12 mouse cellular contexts compared by ENCODE assay signal in genomic region chr8:11250149-11250548, GRCm38 (mm10).
DNase-seq lines count a peak whose midpoint lies in the region; ATAC-seq and TF ChIP-seq lines count a peak whose summit lies in the region.
"Had no signal": no experiment of that assay in that cellular context is flagged by ENCODE, and none has a peak within 500 bp of the region (broad histone marks: within the 10 kb centered on the region; RNA-seq: fewer than 3 reads in every experiment).

No protein-coding gene starts in this region.

- no peak for DNase-seq in kidney, adult 9 months
- DNase-seq in midbrain, postnatal 0 days (ENCODE audit: low spot score), result peak; percentile 29
- DNase-seq in midbrain, embryonic 14.5 days, result no peak
- peak; percentile 38 to 51 for DNase-seq in heart, postnatal 10 days
- no peak for DNase-seq in frontal cortex, postnatal 10 days (ENCODE audit: low spot score in 2 of 2)
- DNase-seq in adrenal gland, adult 8-10 months, result no peak
- DNase-seq: spleen, adult 18-20 months; thymus, postnatal 36 days had no signal

- intact Hi-C loops in heart, postnatal 10 days (cut with DNase I), result no loop called here

- no peaks in the 10 kb centered on the region for H3K27me3 ChIP-seq in kidney, embryonic 15.5 days
- H3K27me3 ChIP-seq in midbrain, postnatal 0 days (ENCODE audit: insufficient read depth, low read length), result no peaks in the 10 kb centered on the region
- H3K27me3 ChIP-seq in midbrain, embryonic 14.5 days (ENCODE audit: control insufficient read depth, insufficient read depth, low read length), result no peaks in the 10 kb centered on the region
- H3K27me3 ChIP-seq: neural tube, embryonic 12.5 days had no signal

- H3K4me3 ChIP-seq in kidney, embryonic 15.5 days (replicated peaks), result no peak overlapping the region
- no peak overlapping the region for H3K4me3 ChIP-seq in midbrain, postnatal 0 days (ENCODE audit: low read depth, low read length)
- no peak overlapping the region for H3K4me3 ChIP-seq in midbrain, embryonic 14.5 days (replicated peaks; ENCODE audit: low read depth, low read length)
- H3K4me3 ChIP-seq: neural tube, embryonic 12.5 days had no signal

- no peaks in the 10 kb centered on the region for H3K9me3 ChIP-seq in kidney, embryonic 15.5 days (replicated peaks)
- no peaks in the 10 kb centered on the region for H3K9me3 ChIP-seq in midbrain, postnatal 0 days (ENCODE audit: low read length)
- no peaks in the 10 kb centered on the region for H3K9me3 ChIP-seq in midbrain, embryonic 14.5 days (ENCODE audit: control insufficient read depth, low read length)
- H3K9me3 ChIP-seq: neural tube, embryonic 12.5 days had no signal

- 68% methylated on average over 8 of the region's 8 CpGs for WGBS in kidney, embryonic 15.5 days
- 76% methylated on average over 8 of the region's 8 CpGs for WGBS in midbrain, postnatal 0 days
- 82% methylated on average over 8 of the region's 8 CpGs for WGBS in midbrain, embryonic 14.5 days

- H3K9ac ChIP-seq in kidney, embryonic 15.5 days, result no peak overlapping the region
- no peak overlapping the region for H3K9ac ChIP-seq in midbrain, postnatal 0 days (replicated peaks; ENCODE audit: low read length, poor library complexity, severe bottlenecking)
- no peak overlapping the region for H3K9ac ChIP-seq in midbrain, embryonic 14.5 days (replicated peaks; ENCODE audit: low read length)
- H3K9ac ChIP-seq: liver, embryonic 14.5 days; neural tube, embryonic 12.5 days had no signal

- H3K4me1 ChIP-seq in kidney, embryonic 15.5 days, result peaks cover 74% of the 10 kb centered on the region
- 0 out of 2 replicates have a peak, but pooled peaks cover 4% of the 10 kb centered on the region for H3K4me1 ChIP-seq in midbrain, postnatal 0 days (ENCODE audit: insufficient read depth, low read length)
- no peaks in the 10 kb centered on the region for H3K4me1 ChIP-seq in midbrain, embryonic 14.5 days (ENCODE audit: control insufficient read depth, insufficient read depth, low read length)
- H3K4me1 ChIP-seq: neural tube, embryonic 12.5 days had no signal

- TF ChIP-seq CTCF in midbrain, postnatal 0 days (IDR thresholded peaks at IDR 0.05), result no peak

- H3K36me3 ChIP-seq in kidney, embryonic 15.5 days, result peaks cover 23% of the 10 kb centered on the region
- H3K36me3 ChIP-seq in midbrain, postnatal 0 days (ENCODE audit: insufficient read depth, low read length), result no peaks in the 10 kb centered on the region
- no peaks in the 10 kb centered on the region for H3K36me3 ChIP-seq in midbrain, embryonic 14.5 days (ENCODE audit: control insufficient read depth, insufficient read depth, low read length)
- H3K36me3 ChIP-seq: neural tube, embryonic 12.5 days had no signal

- H3K27ac ChIP-seq in kidney, embryonic 15.5 days, result peak overlapping the region; percentile 82
- 0 out of 2 replicates have a peak overlapping the region, but pooled peaks have one; percentile 21 for H3K27ac ChIP-seq in midbrain, postnatal 0 days (ENCODE audit: low read depth, low read length)
- H3K27ac ChIP-seq in midbrain, embryonic 14.5 days (replicated peaks; ENCODE audit: low read depth, low read length), result no peak overlapping the region
- H3K27ac ChIP-seq: liver, embryonic 14.5 days; neural tube, embryonic 12.5 days had no signal

- no peak overlapping the region for H3K4me2 ChIP-seq in kidney, embryonic 15.5 days
- H3K4me2 ChIP-seq in midbrain, postnatal 0 days (ENCODE audit: low read depth, low read length, poor library complexity, severe bottlenecking), result no peak overlapping the region
- H3K4me2 ChIP-seq in midbrain, embryonic 14.5 days (ENCODE audit: low read length), result no peak overlapping the region
- H3K4me2 ChIP-seq: neural tube, embryonic 12.5 days had no signal

- no peak for ATAC-seq in kidney, embryonic 15.5 days (replicated peaks; ENCODE audit: low FRiP score)
- no peak for ATAC-seq in midbrain, postnatal 0 days (ENCODE audit: low FRiP score)
- no peak for ATAC-seq in midbrain, embryonic 14.5 days (ENCODE audit: low FRiP score, low TSS enrichment)
- ATAC-seq: activated CD4-positive, CD25-positive, alpha-beta regulatory T cell, adult 4 months had no signal

Comparison
In these comparisons a context has a peak if more than half of its experiments do, and no peak if none do; other contexts are left out.
1. DNase-seq: peak in midbrain, postnatal 0 days (single experiment) and heart, postnatal 10 days (2 of 2); none in kidney, adult 9 months (single experiment), midbrain, embryonic 14.5 days (single experiment), frontal cortex, postnatal 10 days (0 of 2) and adrenal gland, adult 8-10 months (single experiment).